Mouse (Mus musculus): ENCODE results near the gene Lag3. TPM values are rescaled to one million over a fixed set of nuclear protein-coding genes. Genes with fewer than 3 reads are reported as not detected.

The Lag3 gene
- polyA plus RNA-seq (2015; fragmentation: Nextera tagmentation; extraction: Ambion mirVana) = 0.33 and 0.40 TPM in 2 replicates

- no peaks in the 10 kb centered on the region for H3K9me3 ChIP-seq (ENCODE audit: low read length)
- H3K9ac ChIP-seq (replicated peaks) = no peak within 1 kb of the TSS
- H3K4me2 ChIP-seq (ENCODE audit: low read depth, low read length) = no peak within 1 kb of the TSS
- TF ChIP-seq CTCF (IDR thresholded peaks at IDR 0.05; ENCODE audit: low read depth) (no peak), EP300 (IDR thresholded peaks at IDR 0.05; ENCODE audit: low read depth) (no peak)
- WGBS (ENCODE audit: insufficient replicate concordance) = 15% methylated on average over 12 of the region's 13 CpGs
- no peak for ATAC-seq
- peaks cover 14% of the 10 kb centered on the region for H3K4me1 ChIP-seq (ENCODE audit: insufficient read depth)
- H3K27me3 ChIP-seq (ENCODE audit: insufficient read depth, low read length) = peaks cover 35% of the 10 kb centered on the region
- no peak within 1 kb of the TSS for H3K4me3 ChIP-seq (ENCODE audit: low read depth, low read length)
- peaks cover 12% of the 10 kb centered on the region; the same call in 1 of the 2 replicates for H3K36me3 ChIP-seq (replicated peaks; ENCODE audit: insufficient read depth, low read length)
- H3K27ac ChIP-seq (ENCODE audit: low read depth) = no peak within 1 kb of the TSS
- DNase-seq = no peak
These were observed at the start of gene Lag3 for GRCm38 (mm10) chr6:124911533-124912218. Gene Lag3 (minus strand): TSS chr6:124911705.

GRCm38 (mm10) chr6:124961021-124961420, 49.5 kb upstream of the Lag3 start:
- DNase-seq (no peak), ATAC-seq (no peak)
- peaks cover 39% of the 10 kb centered on the region for H3K36me3 ChIP-seq (replicated peaks; ENCODE audit: insufficient read depth, low read length)
- no peaks in the 10 kb centered on the region for H3K9me3 ChIP-seq (ENCODE audit: low read length)
- peaks cover 13% of the 10 kb centered on the region for H3K4me1 ChIP-seq (ENCODE audit: insufficient read depth)
- H3K27ac ChIP-seq (ENCODE audit: low read depth) = no peak overlapping the region
- no peaks in the 10 kb centered on the region for H3K27me3 ChIP-seq (ENCODE audit: insufficient read depth, low read length)
- H3K9ac ChIP-seq (replicated peaks) = no peak overlapping the region
- TF ChIP-seq EP300 (IDR thresholded peaks at IDR 0.05; ENCODE audit: low read depth) = no peak
- TF ChIP-seq CTCF (IDR thresholded peaks at IDR 0.05; ENCODE audit: low read depth) = no peak
- 86% methylated on average over 12 of the region's 12 CpGs for WGBS (ENCODE audit: insufficient replicate concordance)
- no peak overlapping the region for H3K4me3 ChIP-seq (ENCODE audit: low read depth, low read length)
- no peak overlapping the region for H3K4me2 ChIP-seq (ENCODE audit: low read depth, low read length)

- no peak overlapping the region for H3K4me3 ChIP-seq (ENCODE audit: low read depth, low read length)
- peaks cover 40% of the 10 kb centered on the region for H3K36me3 ChIP-seq (replicated peaks; ENCODE audit: insufficient read depth, low read length)
- H3K4me1 ChIP-seq (ENCODE audit: insufficient read depth) = peaks cover 8% of the 10 kb centered on the region
- no peak for TF ChIP-seq CTCF (IDR thresholded peaks at IDR 0.05; ENCODE audit: low read depth)
- no peak for TF ChIP-seq EP300 (IDR thresholded peaks at IDR 0.05; ENCODE audit: low read depth)
- H3K9ac ChIP-seq (replicated peaks) = no peak overlapping the region
- 90% methylated on average over 13 of the region's 13 CpGs for WGBS (ENCODE audit: insufficient replicate concordance)
- H3K9me3 ChIP-seq (ENCODE audit: low read length) = no peaks in the 10 kb centered on the region
- ATAC-seq (no peak), DNase-seq (no peak)
- no peaks in the 10 kb centered on the region for H3K27me3 ChIP-seq (ENCODE audit: insufficient read depth, low read length)
- H3K27ac ChIP-seq (ENCODE audit: low read depth) = no peak overlapping the region
- no peak overlapping the region for H3K4me2 ChIP-seq (ENCODE audit: low read depth, low read length)
These were observed 48.5 kb upstream of the Lag3 start for GRCm38 (mm10) chr6:124959960-124960359.

- 75% methylated on average over 3 of the region's 3 CpGs for WGBS (ENCODE audit: insufficient replicate concordance)
- no peaks in the 10 kb centered on the region for H3K4me1 ChIP-seq (ENCODE audit: insufficient read depth)
- DNase-seq (no peak), ATAC-seq (no peak)
- H3K9me3 ChIP-seq (ENCODE audit: low read length) = no peaks in the 10 kb centered on the region; the same call in 1 of the 2 replicates
- H3K27ac ChIP-seq (ENCODE audit: low read depth) = no peak overlapping the region
- no peak overlapping the region for H3K4me3 ChIP-seq (ENCODE audit: low read depth, low read length)
- no peak overlapping the region for H3K9ac ChIP-seq (replicated peaks)
- no peak overlapping the region for H3K4me2 ChIP-seq (ENCODE audit: low read depth, low read length)
- no peaks in the 10 kb centered on the region for H3K27me3 ChIP-seq (ENCODE audit: insufficient read depth, low read length)
- peaks cover 40% of the 10 kb centered on the region for H3K36me3 ChIP-seq (replicated peaks; ENCODE audit: insufficient read depth, low read length)
- no peak for TF ChIP-seq CTCF (IDR thresholded peaks at IDR 0.05; ENCODE audit: low read depth)
- no peak for TF ChIP-seq EP300 (IDR thresholded peaks at IDR 0.05; ENCODE audit: low read depth)
These were observed 46.6 kb upstream of the Lag3 start for GRCm38 (mm10) chr6:124958127-124958526.

GRCm38 (mm10) chr6:124955212-124955611, 43.7 kb upstream of the Lag3 start:
- 88% methylated on average over 4 of the region's 4 CpGs for WGBS (ENCODE audit: insufficient replicate concordance)
- DNase-seq (no peak), ATAC-seq (no peak)
- no peaks in the 10 kb centered on the region for H3K27me3 ChIP-seq (ENCODE audit: insufficient read depth, low read length)
- H3K36me3 ChIP-seq (replicated peaks; ENCODE audit: insufficient read depth, low read length) = peaks cover 19% of the 10 kb centered on the region
- H3K9me3 ChIP-seq (ENCODE audit: low read length) = peaks cover 3% of the 10 kb centered on the region; the same call in 1 of the 2 replicates
- no peak overlapping the region for H3K4me3 ChIP-seq (ENCODE audit: low read depth, low read length)
- TF ChIP-seq CTCF (IDR thresholded peaks at IDR 0.05; ENCODE audit: low read depth) (no peak), EP300 (IDR thresholded peaks at IDR 0.05; ENCODE audit: low read depth) (no peak)
- no peak overlapping the region for H3K9ac ChIP-seq (replicated peaks)
- no peak overlapping the region for H3K4me2 ChIP-seq (ENCODE audit: low read depth, low read length)
- H3K27ac ChIP-seq (ENCODE audit: low read depth) = no peak overlapping the region
- no peaks in the 10 kb centered on the region for H3K4me1 ChIP-seq (ENCODE audit: insufficient read depth)

GRCm38 (mm10) chr6:124953991-124954715, 42.6 kb upstream of the Lag3 start:
- no peak for TF ChIP-seq EP300 (IDR thresholded peaks at IDR 0.05; ENCODE audit: low read depth)
- TF ChIP-seq CTCF (IDR thresholded peaks at IDR 0.05; ENCODE audit: low read depth) = no peak
- Histone ChIP-seq H3K4me3 (ENCODE audit: low read depth, low read length) (no peak overlapping the region), H3K4me2 (ENCODE audit: low read depth, low read length) (no peak overlapping the region), H3K9me3 (ENCODE audit: low read length) (peaks cover 3% of the 10 kb centered on the region; the same call in 1 of the 2 replicates), H3K4me1 (ENCODE audit: insufficient read depth) (no peaks in the 10 kb centered on the region), H3K27me3 (ENCODE audit: insufficient read depth, low read length) (no peaks in the 10 kb centered on the region), H3K36me3 (replicated peaks; ENCODE audit: insufficient read depth, low read length) (peaks cover 9% of the 10 kb centered on the region), H3K27ac (ENCODE audit: low read depth) (no peak overlapping the region), H3K9ac (replicated peaks) (no peak overlapping the region)
- 89% methylated on average over 2 of the region's 2 CpGs for WGBS (ENCODE audit: insufficient replicate concordance)
- no peak for ATAC-seq
- no peak for DNase-seq
